In genomic region chr11:5788056-5789014, GRCm38 (mm10) we compare ENCODE assay signal across 8 mouse cellular contexts. TPM values are rescaled to one million over a fixed set of nuclear protein-coding genes. Genes with fewer than 3 reads are reported as not detected.
DNase-seq lines count a peak whose midpoint lies in the region; ATAC-seq and TF ChIP-seq lines count a peak whose summit lies in the region.

TSS of gene Dbnl (plus strand) at chr11:5788488.

- H3K4me2 ChIP-seq in forebrain, postnatal 0 days (ENCODE audit: low read depth): peak within 1 kb of the TSS; percentile 80
- peak within 1 kb of the TSS; percentile 73 for H3K4me2 ChIP-seq in lung, embryonic 15.5 days

- H3K27ac ChIP-seq in MEL (ENCODE audit: control insufficient read depth, low read depth, low read length): peak within 1 kb of the TSS; percentile 97
- peak within 1 kb of the TSS; percentile 72 for H3K27ac ChIP-seq in cerebellum, adult 2 months (ENCODE audit: insufficient read depth, low read length)
- H3K27ac ChIP-seq in forebrain, postnatal 0 days (ENCODE audit: low read depth, low read length): peak within 1 kb of the TSS; percentile 92
- H3K27ac ChIP-seq in lung, embryonic 15.5 days: peak within 1 kb of the TSS; percentile 93

- H3K9ac ChIP-seq in MEL (ENCODE audit: control insufficient read depth, low read depth, low read length, poor library complexity, severe bottlenecking): peak within 1 kb of the TSS; percentile 91
- H3K9ac ChIP-seq in forebrain, postnatal 0 days: peak within 1 kb of the TSS; percentile 91
- peak within 1 kb of the TSS; percentile 79 for H3K9ac ChIP-seq in lung, embryonic 15.5 days

- H3K4me1 ChIP-seq in MEL (ENCODE audit: control insufficient read depth in 1 of 2, insufficient read depth in 2 of 2, low read length in 2 of 2): peaks cover 0 to 18% of the 10 kb centered on the region in 2 experiments; a peak in 2 of 4 replicates
- H3K4me1 ChIP-seq in cerebellum, adult 2 months (ENCODE audit: control insufficient read depth, insufficient read depth, low read length): peaks cover 8% of the 10 kb centered on the region
- peaks cover 20% of the 10 kb centered on the region for H3K4me1 ChIP-seq in forebrain, postnatal 0 days (ENCODE audit: insufficient read depth)
- H3K4me1 ChIP-seq in lung, embryonic 15.5 days: peaks cover 20% of the 10 kb centered on the region

- TF ChIP-seq RAD21 in MEL (IDR thresholded peaks at IDR 0.05; ENCODE audit: low read depth, low read length): no peak

- H3K79me2 ChIP-seq in MEL (ENCODE audit: control insufficient read depth, insufficient read depth, low read length, poor library complexity): peaks cover 21% of the 10 kb centered on the region

- DNase-seq in MEL (ENCODE audit: low read depth, low spot score): peak; percentile 99
- peak; percentile 94 to 95 for DNase-seq in cerebellum, adult 2 months
- DNase-seq in forebrain, postnatal 0 days: peak; percentile 96
- DNase-seq in heart, postnatal 4 days: peak; percentile 97
- peak; percentile 92 for DNase-seq in layer of hippocampus, adult 8-10 months (ENCODE audit: low spot score in 2 of 2)
- DNase-seq in ovary, adult 18-20 months (ENCODE audit: low spot score): peak; percentile 91
- DNase-seq in thymus, postnatal 0 days (ENCODE audit: low spot score): peak; percentile 99

- peaks cover 0 to 19% of the 10 kb centered on the region in 2 experiments; a peak in 2 of 4 replicates for H3K36me3 ChIP-seq in MEL (ENCODE audit: control insufficient read depth in 1 of 2, insufficient read depth in 2 of 2, low read length in 2 of 2)
- H3K36me3 ChIP-seq in forebrain, postnatal 0 days (ENCODE audit: insufficient read depth): peaks cover 15% of the 10 kb centered on the region
- peaks cover 24% of the 10 kb centered on the region for H3K36me3 ChIP-seq in lung, embryonic 15.5 days

- no peaks in the 10 kb centered on the region for H3K27me3 ChIP-seq in MEL (ENCODE audit: control insufficient read depth in 1 of 2, insufficient read depth in 2 of 2, low read length in 2 of 2)
- H3K27me3 ChIP-seq in cerebellum, adult 2 months (ENCODE audit: control insufficient read depth, insufficient read depth, low read length): no peaks in the 10 kb centered on the region
- H3K27me3 ChIP-seq in forebrain, postnatal 0 days (ENCODE audit: insufficient read depth, low read length): no peaks in the 10 kb centered on the region
- H3K27me3 ChIP-seq in lung, embryonic 15.5 days: no peaks in the 10 kb centered on the region

- H3K9me3 ChIP-seq in MEL (replicated peaks; ENCODE audit: insufficient read depth, low read length): no peaks in the 10 kb centered on the region
- no peaks in the 10 kb centered on the region for H3K9me3 ChIP-seq in forebrain, postnatal 0 days (ENCODE audit: low read length)
- no peaks in the 10 kb centered on the region for H3K9me3 ChIP-seq in lung, embryonic 15.5 days

- peak within 1 kb of the TSS; percentile 65 to 93 for H3K4me3 ChIP-seq in MEL (ENCODE audit: control insufficient read depth in 1 of 2, insufficient read depth in 1 of 2, low read depth in 2 of 2, low read length in 2 of 2)
- peak within 1 kb of the TSS; percentile 87 for H3K4me3 ChIP-seq in cerebellum, adult 2 months (replicated peaks; ENCODE audit: insufficient read depth, low read depth, low read length)
- H3K4me3 ChIP-seq in forebrain, postnatal 0 days (ENCODE audit: low read depth, low read length): peak within 1 kb of the TSS; percentile 91
- peak within 1 kb of the TSS; percentile 81 for H3K4me3 ChIP-seq in lung, embryonic 15.5 days

- peak in 1 of 2 experiments; percentile 28; a peak in 1 of 4 replicates for TF ChIP-seq EP300 in MEL (IDR thresholded peaks at IDR 0.05; ENCODE audit: low read depth in 1 of 2, low read length in 2 of 2)

- under 1% methylated on average over 74 of the region's 74 CpGs for WGBS in cerebellum, adult 2 months
- 1% methylated on average over 74 of the region's 74 CpGs for WGBS in forebrain, postnatal 0 days
- under 1% methylated on average over 74 of the region's 74 CpGs for WGBS in lung, embryonic 15.5 days

- TF ChIP-seq CTCF in MEL (IDR thresholded peaks at IDR 0.05 in 2 of 3, conservative IDR thresholded peaks at IDR 0.05 in 1 of 3; ENCODE audit: control insufficient read depth in 1 of 3, insufficient read depth in 1 of 3, low read depth in 2 of 3, low read length in 3 of 3, poor library complexity in 1 of 3, severe bottlenecking in 1 of 3): peak in 2 of 3 experiments; percentile 65 to 87; a peak in 5 of 6 replicates
- TF ChIP-seq CTCF in cerebellum, adult 2 months (IDR thresholded peaks at IDR 0.05; ENCODE audit: borderline replicate concordance, insufficient read depth, low read depth, low read length): peak; percentile 55; the same call in 1 of the 2 replicates
- peak; percentile 69 for TF ChIP-seq CTCF in forebrain, postnatal 0 days (IDR thresholded peaks at IDR 0.05; ENCODE audit: low read depth)

- peak; percentile 98 for ATAC-seq in forebrain, postnatal 0 days
- ATAC-seq in lung, embryonic 15.5 days (ENCODE audit: borderline replicate concordance, extremely low read depth, low FRiP score, low TSS enrichment): peak; percentile 94

- TF ChIP-seq POLR2A in MEL (IDR thresholded peaks at IDR 0.05; ENCODE audit: control insufficient read depth in 1 of 2, insufficient read depth in 1 of 2, low read depth in 1 of 2, low read length in 2 of 2, poor library complexity in 1 of 2): peak; percentile 92 to 100
- peak; percentile 97 for TF ChIP-seq POLR2A in cerebellum, adult 2 months (IDR thresholded peaks at IDR 0.05; ENCODE audit: borderline replicate concordance, insufficient read depth, low read length)

TF ChIP-seq in MEL, 35 proteins besides CTCF, POLR2A, EP300 and RAD21 (continues in another document):
- TF ChIP-seq POLR2AphosphoS2 (IDR thresholded peaks at IDR 0.05; ENCODE audit: low read length) (peak; percentile 99), CHD2 (IDR thresholded peaks at IDR 0.05; ENCODE audit: low read length) (no peak), TCF12 (IDR thresholded peaks at IDR 0.05; ENCODE audit: low read depth, low read length) (peak; percentile 81), ELF1 (IDR thresholded peaks at IDR 0.05; ENCODE audit: low read depth, low read length) (peak; percentile 100), NRF1 (IDR thresholded peaks at IDR 0.05; ENCODE audit: insufficient read depth, low read depth, low read length, poor library complexity, severe bottlenecking) (peak; percentile 58; the same call in 1 of the 2 replicates), BHLHE40 (IDR thresholded peaks at IDR 0.05; ENCODE audit: borderline replicate concordance, low read depth, low read length) (no peak), ZMIZ1 (IDR thresholded peaks at IDR 0.05; ENCODE audit: low read depth, low read length) (peak; percentile 99), TBP (IDR thresholded peaks at IDR 0.05; ENCODE audit: low read depth, low read length) (peak; percentile 86; the same call in 1 of the 2 replicates), SIN3A (IDR thresholded peaks at IDR 0.05; ENCODE audit: low read length) (peak; percentile 97), MAZ (IDR thresholded peaks at IDR 0.05; ENCODE audit: low read depth, low read length) (peak; percentile 86; the same call in 1 of the 2 replicates), MYC (IDR thresholded peaks at IDR 0.05; ENCODE audit: low read depth, low read length) (peak; percentile 80), TAL1 (IDR thresholded peaks at IDR 0.05; ENCODE audit: low read length) (no peak), UBTF (IDR thresholded peaks at IDR 0.05; ENCODE audit: borderline replicate concordance, insufficient read depth, low read depth, low read length) (no peak), MXI1 (IDR thresholded peaks at IDR 0.05; ENCODE audit: low read depth, low read length) (peak; percentile 89), USF2 (IDR thresholded peaks at IDR 0.05; ENCODE audit: borderline replicate concordance in 1 of 2, insufficient read depth in 1 of 2, low read depth in 1 of 2, low read length in 2 of 2) (no peak), SMC3 (IDR thresholded peaks at IDR 0.05; ENCODE audit: low read depth, low read length) (no peak), NELFE (IDR thresholded peaks at IDR 0.05; ENCODE audit: low read depth, low read length) (peak; percentile 100), ZKSCAN1 (IDR thresholded peaks at IDR 0.05; ENCODE audit: low read depth, low read length) (no peak), GATA1 (IDR thresholded peaks at IDR 0.05; ENCODE audit: low read depth, low read length) (no peak), ZC3H11A (IDR thresholded peaks at IDR 0.05; ENCODE audit: low read depth, low read length) (no peak), JUND (IDR thresholded peaks at IDR 0.05; ENCODE audit: low read depth, low read length) (no peak), GABPA (IDR thresholded peaks at IDR 0.05; ENCODE audit: low read depth, low read length) (no peak), MAFK (IDR thresholded peaks at IDR 0.05; ENCODE audit: borderline replicate concordance, low read depth, low read length) (no peak), E2F4 (IDR thresholded peaks at IDR 0.05; ENCODE audit: borderline replicate concordance, low read depth, low read length) (no peak), KAT2A (conservative IDR thresholded peaks at IDR 0.05; ENCODE audit: low read depth, low read length) (no peak; the same call in 1 of the 2 replicates), USF1 (IDR thresholded peaks at IDR 0.05; ENCODE audit: low read depth, low read length) (no peak; the same call in 1 of the 2 replicates), ZNF384 (IDR thresholded peaks at IDR 0.05; ENCODE audit: low read depth, low read length) (no peak), HCFC1 (IDR thresholded peaks at IDR 0.05; ENCODE audit: low read depth, low read length) (peak; percentile 96), RCOR1 (IDR thresholded peaks at IDR 0.05; ENCODE audit: low read depth, low read length) (0 out of 2 replicates have a peak, but pooled peaks have one; percentile 38), MAX (IDR thresholded peaks at IDR 0.05; ENCODE audit: low read length) (peak; percentile 85), CHD1 (IDR thresholded peaks at IDR 0.05; ENCODE audit: low read depth, low read length) (peak; percentile 97)

RNA-seq across cellular contexts. Expression of gene Dbnl, which starts in this region (rescaled TPM):
- 73.5 and 76.4 TPM in 2 replicates for total RNA-seq in MEL (2012; rRNA removed)
- 100 to 1,000 TPM in 1 of 2 experiments, not detected in 1; 149 TPM for polyA plus RNA-seq in MEL (2012; ENCODE audit: insufficient read depth in 1 of 2, insufficient read length in 2 of 2, low read depth in 1 of 2, low replicate concordance in 2 of 2, missing spikeins in 1 of 2)
- polyA plus RNA-seq in cerebellum, adult 2 months (2012; rRNA removed): 80.9 and 83.7 TPM in 2 replicates
- 72.6 and 77.8 TPM in 2 replicates for total RNA-seq in forebrain, postnatal 0 days (2014; rRNA removed)
- polyA plus RNA-seq in forebrain, postnatal 0 days (2015; fragmentation: Nextera tagmentation; extraction: Ambion mirVana): 101 and 130 TPM in 2 replicates
- total RNA-seq in heart, postnatal 4 days (2021): 10 to 100 TPM; 44.7 to 46.1 TPM
- 10 to 100 TPM; 69.6 to 80.5 (median 78.1) TPM for total RNA-seq in layer of hippocampus, adult 8-10 months (2022)
- 111 and 115 TPM in 2 replicates for polyA plus RNA-seq in lung, embryonic 15.5 days (2015; fragmentation: Nextera tagmentation; extraction: Ambion mirVana)
- 134 and 147 TPM in 2 replicates for polyA plus RNA-seq in thymus, postnatal 0 days (2015; fragmentation: Nextera tagmentation; extraction: Ambion mirVana)

Comparison
In these comparisons a context has a peak if more than half of its experiments do, and no peak if none do; other contexts are left out.
1. Peak in every context shown above with its lines: DNase-seq, ATAC-seq, H3K4me3 ChIP-seq and H3K27ac ChIP-seq.